Mouse (Mus musculus): ENCODE results near the gene Psg25.
"Not testable (repeated sequence)": the region's sequence is repeated elsewhere in the genome, so short reads cannot be mapped to it uniquely, and the experiment has no call there.

Gene Psg25

DNA sequence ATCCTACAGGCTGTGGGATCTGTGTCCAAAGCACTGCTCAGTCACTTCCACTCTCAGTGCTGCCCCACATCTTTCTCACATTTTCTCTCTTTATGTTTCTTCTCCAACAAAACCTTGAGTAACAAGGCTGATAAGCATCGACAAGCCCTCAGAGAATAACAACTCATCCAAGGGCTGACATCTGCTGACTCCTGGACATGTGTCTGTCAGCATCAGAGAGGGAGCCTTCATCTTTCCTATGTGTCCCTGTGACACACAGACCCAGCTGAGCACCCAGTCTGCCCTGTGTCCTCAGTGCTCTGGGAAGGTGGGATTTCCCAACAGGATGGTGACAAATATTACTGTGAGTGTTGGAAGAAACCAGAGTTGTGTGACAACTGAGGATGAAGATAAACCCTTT is at the start of gene Psg25:
Gene Psg25, minus strand, starts transcription at position 101 of the 400 bp plus-strand sequence.
- DNase-seq (ENCODE audit: low spot score in 2 of 2) = no peak

DNA sequence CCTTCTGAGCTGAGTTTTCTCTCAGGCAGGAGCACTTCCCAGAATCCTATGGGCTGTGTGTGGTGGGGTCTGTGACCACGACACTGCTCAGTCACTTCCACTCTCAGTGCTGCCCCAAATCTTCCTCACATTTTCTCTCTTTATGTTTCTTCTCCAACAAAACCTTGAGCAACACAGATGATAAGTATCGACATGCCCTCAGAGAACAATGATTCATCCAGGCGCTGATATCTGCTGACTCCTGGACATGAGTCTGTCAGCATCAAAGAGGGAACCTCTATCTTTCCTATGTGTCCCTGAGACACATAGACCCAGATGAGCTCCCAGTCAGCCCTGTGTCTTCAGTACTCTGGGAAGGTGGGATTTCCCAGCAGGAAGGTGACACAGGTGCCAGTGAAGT is 35.1 kb upstream of the Psg25 start, which contains the start of gene Psg27:
Gene Psg27, minus strand, starts transcription at position 101 of the 400 bp plus-strand sequence.
- no peak for DNase-seq (ENCODE audit: low spot score in 2 of 2)

DNA sequence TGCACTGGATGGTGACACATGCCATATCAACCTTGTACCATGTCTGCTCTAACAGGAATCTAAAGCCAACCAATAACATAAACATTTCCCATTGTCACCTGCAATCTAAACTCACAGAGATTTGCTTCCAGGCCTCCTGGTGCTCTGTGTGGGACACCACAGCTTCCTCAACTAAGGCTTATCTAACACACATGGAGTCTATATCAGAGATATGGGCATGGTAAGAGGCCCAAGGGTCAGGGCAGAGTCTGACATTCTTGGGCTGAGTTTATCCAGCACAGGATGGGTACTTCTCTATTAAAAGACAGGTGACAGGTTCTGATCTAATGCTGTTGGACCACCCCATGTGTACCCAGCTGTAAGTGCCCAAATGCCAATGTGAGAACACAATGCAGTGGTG is 27.8 kb upstream of the Psg25 start:
- DNase-seq (ENCODE audit: low spot score in 2 of 2) = no peak

DNA sequence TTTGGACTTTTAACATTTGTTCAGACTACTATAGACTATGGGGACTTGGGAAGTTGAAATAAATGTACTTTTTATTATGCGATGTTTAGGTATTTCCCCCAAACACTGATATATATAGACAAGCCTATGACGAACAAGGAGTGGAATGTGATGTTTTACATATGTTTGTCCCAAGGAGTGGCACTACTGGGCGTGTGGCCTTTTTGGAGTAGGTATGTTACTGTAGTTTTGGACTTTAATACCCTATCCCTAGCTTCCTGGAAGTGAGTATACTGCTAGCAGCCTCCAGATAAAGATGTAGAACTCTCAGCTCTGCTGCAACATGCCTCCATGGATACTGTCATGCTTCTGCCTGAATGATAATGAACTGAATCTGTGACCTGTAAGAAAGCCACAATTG is 23.7 kb upstream of the Psg25 start:
- not testable (repeated sequence) for DNase-seq (ENCODE audit: low spot score in 2 of 2)

DNA sequence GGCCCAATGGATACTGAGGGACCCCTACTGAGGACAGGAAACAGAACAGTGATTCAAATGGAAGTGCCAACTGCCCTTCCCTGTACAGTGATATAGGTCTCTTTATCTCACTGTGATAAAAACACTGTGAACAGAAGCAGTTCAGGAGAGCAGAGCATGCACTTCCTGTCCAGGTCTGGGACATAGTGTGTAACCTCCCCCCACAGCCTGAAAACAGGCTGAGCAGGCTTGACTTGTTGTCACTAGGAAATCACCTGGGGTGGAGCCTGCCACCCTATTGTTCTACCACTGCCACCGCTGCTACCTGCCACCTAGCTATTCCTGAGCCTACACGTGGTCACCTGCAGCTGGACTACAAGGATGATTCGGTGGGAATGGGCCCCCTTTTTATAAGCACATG is 1.4 kb upstream of the Psg25 start:
- no peak for DNase-seq (ENCODE audit: low spot score in 2 of 2)

DNA sequence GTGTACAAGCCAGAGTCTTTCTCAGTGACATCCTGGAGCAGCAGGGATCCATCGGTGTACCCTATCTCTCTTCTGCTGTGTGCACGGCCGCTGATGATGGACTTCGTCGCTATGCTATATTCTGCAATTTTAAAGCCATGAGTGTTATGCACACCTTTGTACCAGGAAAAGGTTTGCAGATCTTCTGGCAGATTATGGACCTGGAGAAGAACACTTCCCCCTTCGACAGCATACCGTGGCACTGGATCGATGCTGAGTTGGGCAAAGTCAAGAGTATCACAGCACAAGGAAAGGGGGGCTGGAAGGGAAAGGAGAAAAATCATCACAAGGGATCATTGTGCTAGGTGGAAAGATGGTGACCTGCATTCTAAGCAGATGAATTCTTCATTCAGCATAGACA is 7.4 kb downstream of the Psg25 start:
- DNase-seq (ENCODE audit: low spot score in 2 of 2) = no peak

DNA sequence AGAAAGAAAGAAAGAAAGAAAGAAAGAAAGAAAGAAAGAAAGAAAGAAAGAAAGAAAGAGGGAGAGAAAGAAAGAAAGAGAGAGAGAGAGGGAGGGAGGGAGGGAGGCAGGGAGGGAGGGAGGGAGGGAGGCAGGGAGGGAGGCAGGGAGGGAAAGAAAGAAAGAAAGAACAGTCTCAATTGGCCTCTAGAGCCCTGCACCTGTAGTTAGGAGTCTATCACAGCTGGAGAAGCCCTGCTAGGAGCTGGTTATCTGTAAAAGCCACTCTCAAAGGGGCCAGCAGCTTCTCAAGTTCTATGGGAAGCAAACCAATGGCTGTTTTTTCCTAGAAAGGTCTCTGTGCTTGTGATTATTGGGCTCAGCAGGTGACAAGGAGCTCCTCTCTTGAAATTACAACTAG is 19.2 kb downstream of the Psg25 start:
- DNase-seq (ENCODE audit: low spot score in 2 of 2) = not testable (repeated sequence)

DNA sequence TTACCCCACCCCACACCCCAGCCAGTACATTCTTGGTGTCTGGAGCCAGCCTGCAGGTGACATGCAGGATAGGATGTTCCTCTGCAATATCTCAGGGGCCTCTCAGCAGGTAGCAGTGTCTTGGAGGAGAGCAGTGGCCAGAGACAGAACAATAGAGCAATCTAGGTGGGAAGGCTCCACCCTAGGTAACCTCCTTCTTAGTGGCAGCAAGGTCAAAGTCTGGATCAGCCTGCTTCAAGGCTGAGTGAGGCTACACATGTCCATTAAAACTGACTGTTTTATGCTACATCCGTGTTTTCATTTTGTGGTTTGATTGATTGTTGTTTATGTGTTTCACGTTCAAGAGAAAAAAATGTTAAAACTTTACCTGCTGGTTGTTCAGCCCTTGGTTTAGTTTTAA is 19.7 kb downstream of the Psg25 start:
- not testable (repeated sequence) for DNase-seq (ENCODE audit: low spot score in 2 of 2)

DNA sequence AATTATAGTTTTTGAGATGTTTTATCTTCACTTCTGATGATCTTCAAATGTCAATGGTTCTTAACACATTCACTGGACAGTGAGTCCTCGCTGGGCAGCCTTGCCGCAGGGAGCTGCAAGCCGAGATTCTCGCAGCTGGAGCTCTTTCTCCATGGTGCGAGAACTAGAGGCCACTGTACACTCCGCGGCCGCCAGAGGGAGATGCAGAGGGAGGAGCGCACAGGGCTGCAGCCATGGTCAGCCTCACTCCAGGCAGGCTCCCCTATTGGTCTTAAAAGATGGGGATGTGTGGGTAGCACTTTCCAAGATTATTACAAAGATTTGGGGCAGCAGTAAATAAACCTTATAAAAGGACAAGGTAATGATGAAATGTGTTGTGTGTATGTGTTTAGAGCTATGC is 20.6 kb downstream of the Psg25 start:
- no peak for DNase-seq (ENCODE audit: low spot score in 2 of 2)

DNA sequence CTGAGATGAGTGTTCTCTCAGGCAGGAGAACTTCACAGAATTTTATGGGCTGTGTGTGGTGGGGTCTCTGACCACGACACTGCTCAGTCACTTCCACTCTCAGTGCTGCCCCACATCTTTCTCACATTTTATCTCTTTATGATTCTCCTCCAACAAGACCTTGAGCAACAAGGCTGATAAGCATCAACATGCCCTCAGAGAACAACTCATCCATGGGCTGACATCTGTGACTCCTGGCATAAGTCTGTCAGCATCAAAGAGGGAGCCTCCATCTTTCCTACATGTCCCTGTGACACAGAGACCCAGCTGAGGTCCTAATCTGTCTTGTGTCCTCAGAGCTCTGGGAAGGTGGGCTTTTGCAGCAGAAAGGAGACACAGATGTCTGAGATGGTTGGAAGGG is 48.0 kb downstream of the Psg25 start, which contains the start of gene Psg26:
Gene Psg26, minus strand, starts transcription at position 101 of the 400 bp plus-strand sequence.
- no peak for DNase-seq (ENCODE audit: low spot score in 2 of 2)
